Mouse (Mus musculus) heart, postnatal 0 days (tissue): Measurements from ENCODE around the gene Gap43.

Experiments used
- CTCF ChIP-seq: IDR thresholded peaks from 2 replicates; pipeline ENCODE4 v1.5.1; 2016; ENCODE audit warnings: antibody characterized with exemption, control low read depth, low read depth
- EP300 ChIP-seq: IDR thresholded peaks from 2 replicates; pipeline ENCODE4 v1.6.1; 2016; ENCODE audit warnings: antibody characterized with exemption, low read depth

- no peak for TF ChIP-seq CTCF
- TF ChIP-seq EP300, result no peak
Observed at GRCm38 (mm10) chr16:42284005-42284404, 56.4 kb downstream of the Gap43 start.
